Mouse (Mus musculus) regulatory T cell (primary cell): ENCODE results near the gene Plekha5.

ENCODE experiments used
- in situ Hi-C: fragments of 300-600 bp; cut with MboI, MseI; formaldehyde crosslinking; loops from one replicate; pipeline ENCODE4 v1.15.1; 2025; ENCODE audit warnings: high pct_unique_total_duplicates

Gene Plekha5

GRCm38 (mm10) chr6:140455851-140456250 lies 32.0 kb downstream of the Plekha5 start:
- in situ Hi-C loops = no loop called here

- in situ Hi-C loops = no loop called here
Measured at GRCm38 (mm10) chr6:140456393-140457163, 32.7 kb downstream of the Plekha5 start.

- in situ Hi-C loops = loop anchor here (10.0 kb wide), 1 partner anchor 244 kb away; no protein-coding TSS in a partner anchor
Measured at GRCm38 (mm10) chr6:140460398-140460797, 36.5 kb downstream of the Plekha5 start.

GRCm38 (mm10) chr6:140464818-140465217 lies 41.0 kb downstream of the Plekha5 start:
- in situ Hi-C loops = loop anchor here (5.0 to 10.0 kb wide), 2 partner anchors 92 to 240 kb away; no protein-coding TSS in a partner anchor

- in situ Hi-C loops = loop anchor here (5.0 to 10.0 kb wide), 2 partner anchors 91 to 239 kb away; no protein-coding TSS in a partner anchor
Measured at GRCm38 (mm10) chr6:140465946-140466646, 42.2 kb downstream of the Plekha5 start.

GRCm38 (mm10) chr6:140466841-140467240 lies 43.0 kb downstream of the Plekha5 start:
- in situ Hi-C loops = loop anchor here (5.0 to 10.0 kb wide), 2 partner anchors 90 to 238 kb away; no protein-coding TSS in a partner anchor

- in situ Hi-C loops = loop anchor here (5.0 to 10.0 kb wide), 2 partner anchors 89 to 237 kb away; no protein-coding TSS in a partner anchor
Measured at GRCm38 (mm10) chr6:140467851-140468250, 44.0 kb downstream of the Plekha5 start.

- in situ Hi-C loops = loop anchor here (5.0 to 10.0 kb wide), 2 partner anchors 88 to 235 kb away; no protein-coding TSS in a partner anchor
Measured at GRCm38 (mm10) chr6:140469791-140470190, 45.9 kb downstream of the Plekha5 start.

- in situ Hi-C loops = no loop called here
Measured at GRCm38 (mm10) chr6:140471751-140472150, 47.9 kb downstream of the Plekha5 start.

GRCm38 (mm10) chr6:140472345-140472744 lies 48.5 kb downstream of the Plekha5 start:
- in situ Hi-C loops = no loop called here

GRCm38 (mm10) chr6:140475393-140476087 lies 51.7 kb downstream of the Plekha5 start:
- in situ Hi-C loops = no loop called here

- in situ Hi-C loops = no loop called here
Measured at GRCm38 (mm10) chr6:140476981-140477380, 53.1 kb downstream of the Plekha5 start.

- in situ Hi-C loops = no loop called here
Measured at GRCm38 (mm10) chr6:140478031-140478430, 54.2 kb downstream of the Plekha5 start.

- in situ Hi-C loops = no loop called here
Measured at GRCm38 (mm10) chr6:140478943-140479342, 55.1 kb downstream of the Plekha5 start.

GRCm38 (mm10) chr6:140480425-140481081 lies 56.7 kb downstream of the Plekha5 start:
- in situ Hi-C loops = no loop called here

GRCm38 (mm10) chr6:140481701-140482460 lies 58.0 kb downstream of the Plekha5 start:
- in situ Hi-C loops = no loop called here

- in situ Hi-C loops = no loop called here
Measured at GRCm38 (mm10) chr6:140484170-140484569, 60.3 kb downstream of the Plekha5 start.

- in situ Hi-C loops = no loop called here
Measured at GRCm38 (mm10) chr6:140485636-140486035, 61.8 kb downstream of the Plekha5 start.

GRCm38 (mm10) chr6:140486685-140487084 lies 62.8 kb downstream of the Plekha5 start:
- in situ Hi-C loops = no loop called here

GRCm38 (mm10) chr6:140487489-140487888 lies 63.6 kb downstream of the Plekha5 start:
- in situ Hi-C loops = no loop called here
